Mouse (Mus musculus): ENCODE results near the gene Foxb1. TPM values are rescaled to one million over a fixed set of nuclear protein-coding genes. Genes with fewer than 3 reads are reported as not detected.
A peak's percentile ranks its signal among the peaks of the same experiment; 100 is the strongest.

Foxb1 gene
- polyA plus RNA-seq, 1 experiment from 2014 or later: not detected

- Histone ChIP-seq H3K27ac (ENCODE audit: low read length) (no peak overlapping the region), H3K27me3 (ENCODE audit: control insufficient read depth, insufficient read depth, low read depth, low read length) (peaks cover 94% of the 10 kb centered on the region), H3K4me3 (ENCODE audit: low read length) (peak overlapping the region; percentile 8), H3K4me1 (replicated peaks; ENCODE audit: control insufficient read depth, insufficient read depth, low read length) (peaks cover 10% of the 10 kb centered on the region), H3K9ac (ENCODE audit: low read length) (no peak overlapping the region), H3K4me2 (ENCODE audit: low read depth, low read length) (no peak overlapping the region), H3K36me3 (ENCODE audit: control insufficient read depth, insufficient read depth, low read length) (no peaks in the 10 kb centered on the region), H3K9me3 (ENCODE audit: control insufficient read depth, low read length) (no peaks in the 10 kb centered on the region)
- 2% methylated on average over 42 of the region's 42 CpGs for WGBS
- no peak for ATAC-seq (ENCODE audit: low read depth)
Observed at GRCm38 (mm10) chr9:69758946-69759615, 1.7 kb downstream of the Foxb1 start.

- H3K4me2 ChIP-seq (ENCODE audit: low read depth, low read length): 0 out of 2 replicates have a peak overlapping the region, but pooled peaks have one; percentile 5
- H3K4me1 ChIP-seq (replicated peaks; ENCODE audit: control insufficient read depth, insufficient read depth, low read length): peaks cover 10% of the 10 kb centered on the region
- peak overlapping the region; percentile 8 for H3K4me3 ChIP-seq (ENCODE audit: low read length)
- no peak overlapping the region for H3K27ac ChIP-seq (ENCODE audit: low read length)
- H3K9ac ChIP-seq (ENCODE audit: low read length): no peak overlapping the region
- WGBS: 1% methylated on average over 17 of the region's 17 CpGs
- H3K36me3 ChIP-seq (ENCODE audit: control insufficient read depth, insufficient read depth, low read length): no peaks in the 10 kb centered on the region
- no peak for ATAC-seq (ENCODE audit: low read depth)
- no peaks in the 10 kb centered on the region for H3K9me3 ChIP-seq (ENCODE audit: control insufficient read depth, low read length)
- H3K27me3 ChIP-seq (ENCODE audit: control insufficient read depth, insufficient read depth, low read depth, low read length): peaks cover 94% of the 10 kb centered on the region
Observed at GRCm38 (mm10) chr9:69758506-69758905, 2.2 kb downstream of the Foxb1 start.

DNA sequence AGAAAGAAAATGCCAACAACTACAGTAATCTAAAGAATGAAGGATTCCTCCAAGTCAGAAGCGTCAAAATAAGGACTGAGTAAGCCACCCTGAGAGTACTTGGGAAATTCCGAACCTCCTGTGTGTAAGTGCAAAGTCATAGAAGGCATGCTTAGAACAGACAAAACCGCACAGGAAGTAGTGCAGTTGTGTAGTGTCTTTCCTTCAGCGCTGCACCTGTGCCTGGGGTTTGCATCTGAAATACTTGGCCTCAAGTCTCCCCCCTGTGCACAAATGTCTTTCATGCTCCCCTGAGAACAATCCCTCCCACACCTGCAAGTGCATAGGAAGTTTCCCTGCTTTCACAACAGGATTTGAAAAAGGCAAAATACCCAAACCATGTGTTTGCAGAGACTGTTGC, 3.5 kb downstream of the Foxb1 start:
- Histone ChIP-seq H3K9ac (ENCODE audit: low read length) (no peak overlapping the region), H3K36me3 (ENCODE audit: control insufficient read depth, insufficient read depth, low read length) (no peaks in the 10 kb centered on the region), H3K4me2 (ENCODE audit: low read depth, low read length) (no peak overlapping the region), H3K27ac (ENCODE audit: low read length) (no peak overlapping the region), H3K4me1 (replicated peaks; ENCODE audit: control insufficient read depth, insufficient read depth, low read length) (peaks cover 10% of the 10 kb centered on the region), H3K9me3 (ENCODE audit: control insufficient read depth, low read length) (no peaks in the 10 kb centered on the region), H3K4me3 (ENCODE audit: low read length) (no peak overlapping the region), H3K27me3 (ENCODE audit: control insufficient read depth, insufficient read depth, low read depth, low read length) (peaks cover 91% of the 10 kb centered on the region)
- WGBS: 14% methylated on average over 4 of the region's 4 CpGs
- ATAC-seq (ENCODE audit: low read depth): no peak

- 21% methylated on average over 3 of the region's 3 CpGs for WGBS
- no peak for ATAC-seq (ENCODE audit: low read depth)
- Histone ChIP-seq H3K4me1 (replicated peaks; ENCODE audit: control insufficient read depth, insufficient read depth, low read length) (peaks cover 10% of the 10 kb centered on the region), H3K4me2 (ENCODE audit: low read depth, low read length) (no peak overlapping the region), H3K27me3 (ENCODE audit: control insufficient read depth, insufficient read depth, low read depth, low read length) (peaks cover 86% of the 10 kb centered on the region), H3K4me3 (ENCODE audit: low read length) (no peak overlapping the region), H3K36me3 (ENCODE audit: control insufficient read depth, insufficient read depth, low read length) (no peaks in the 10 kb centered on the region), H3K9me3 (ENCODE audit: control insufficient read depth, low read length) (no peaks in the 10 kb centered on the region), H3K9ac (ENCODE audit: low read length) (no peak overlapping the region), H3K27ac (ENCODE audit: low read length) (no peak overlapping the region)
Observed at GRCm38 (mm10) chr9:69756456-69756855, 4.3 kb downstream of the Foxb1 start.

GRCm38 (mm10) chr9:69756041-69756440, 4.7 kb downstream of the Foxb1 start:
- WGBS: 17% methylated on average over 7 of the region's 7 CpGs

DNA sequence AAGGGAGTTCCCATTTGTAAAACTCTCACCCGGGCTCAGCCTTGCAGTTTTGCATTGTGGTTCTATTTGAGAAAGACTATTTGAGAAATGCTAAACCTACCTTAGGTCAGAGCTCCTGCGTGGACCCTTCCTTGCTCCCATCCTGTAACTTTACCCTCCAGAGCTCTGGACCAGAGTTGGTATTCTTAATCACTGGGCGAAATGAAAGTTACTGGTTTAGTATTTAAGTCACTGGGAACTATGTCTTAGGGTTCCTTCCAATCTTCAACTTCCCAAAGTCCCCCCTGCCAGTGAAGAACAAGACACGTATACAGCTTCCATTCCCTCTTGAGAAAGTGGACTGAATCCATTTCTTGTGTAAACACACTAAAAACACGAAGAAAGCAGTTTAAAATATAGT, 5.6 kb downstream of the Foxb1 start:
- no peak overlapping the region for H3K27ac ChIP-seq (ENCODE audit: low read length)
- 13% methylated on average over 5 of the region's 5 CpGs for WGBS
- H3K4me3 ChIP-seq (ENCODE audit: low read length): no peak overlapping the region
- no peak for ATAC-seq (ENCODE audit: low read depth)
- no peak overlapping the region for H3K9ac ChIP-seq (ENCODE audit: low read length)
- peaks cover 73% of the 10 kb centered on the region for H3K27me3 ChIP-seq (ENCODE audit: control insufficient read depth, insufficient read depth, low read depth, low read length)
- H3K36me3 ChIP-seq (ENCODE audit: control insufficient read depth, insufficient read depth, low read length): no peaks in the 10 kb centered on the region
- H3K4me2 ChIP-seq (ENCODE audit: low read depth, low read length): no peak overlapping the region
- peaks cover 10% of the 10 kb centered on the region for H3K4me1 ChIP-seq (replicated peaks; ENCODE audit: control insufficient read depth, insufficient read depth, low read length)
- H3K9me3 ChIP-seq (ENCODE audit: control insufficient read depth, low read length): no peaks in the 10 kb centered on the region

More at GRCm38 (mm10) chr9:69756041-69756440, 4.7 kb downstream of the Foxb1 start:
- ATAC-seq (ENCODE audit: low read depth): no peak
- Histone ChIP-seq H3K27me3 (ENCODE audit: control insufficient read depth, insufficient read depth, low read depth, low read length) (peaks cover 81% of the 10 kb centered on the region), H3K36me3 (ENCODE audit: control insufficient read depth, insufficient read depth, low read length) (no peaks in the 10 kb centered on the region), H3K9ac (ENCODE audit: low read length) (no peak overlapping the region), H3K4me3 (ENCODE audit: low read length) (no peak overlapping the region), H3K27ac (ENCODE audit: low read length) (no peak overlapping the region), H3K4me1 (replicated peaks; ENCODE audit: control insufficient read depth, insufficient read depth, low read length) (peaks cover 10% of the 10 kb centered on the region), H3K4me2 (ENCODE audit: low read depth, low read length) (no peak overlapping the region), H3K9me3 (ENCODE audit: control insufficient read depth, low read length) (no peaks in the 10 kb centered on the region)

GRCm38 (mm10) chr9:69754712-69755111, 6.0 kb downstream of the Foxb1 start:
- Histone ChIP-seq H3K9ac (ENCODE audit: low read length) (no peak overlapping the region), H3K4me3 (ENCODE audit: low read length) (no peak overlapping the region), H3K4me2 (ENCODE audit: low read depth, low read length) (no peak overlapping the region), H3K4me1 (replicated peaks; ENCODE audit: control insufficient read depth, insufficient read depth, low read length) (peaks cover 5% of the 10 kb centered on the region), H3K27ac (ENCODE audit: low read length) (no peak overlapping the region), H3K36me3 (ENCODE audit: control insufficient read depth, insufficient read depth, low read length) (no peaks in the 10 kb centered on the region), H3K9me3 (ENCODE audit: control insufficient read depth, low read length) (no peaks in the 10 kb centered on the region), H3K27me3 (ENCODE audit: control insufficient read depth, insufficient read depth, low read depth, low read length) (peaks cover 68% of the 10 kb centered on the region)
- no peak for ATAC-seq (ENCODE audit: low read depth)
- WGBS: 13% methylated on average over 5 of the region's 5 CpGs

DNA sequence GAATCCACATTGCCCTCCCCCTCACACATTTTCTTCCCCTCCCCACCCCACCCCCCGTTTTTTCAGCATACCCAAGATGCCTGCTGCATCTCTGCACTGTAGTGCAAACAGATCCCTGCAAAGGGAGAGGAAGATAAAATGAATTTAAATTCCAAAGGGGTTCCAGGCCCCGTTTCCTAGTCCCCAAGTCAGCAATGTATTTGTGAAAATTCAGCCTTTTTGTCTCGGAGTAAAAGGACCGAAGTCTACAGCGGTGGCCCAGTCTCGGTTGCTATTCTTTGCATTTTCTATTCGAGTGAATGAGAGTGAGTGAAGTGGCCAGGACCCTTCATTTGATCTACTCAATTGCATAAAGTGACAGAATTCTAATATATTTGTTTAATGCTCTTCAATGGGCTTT, 6.4 kb downstream of the Foxb1 start:
- Histone ChIP-seq H3K4me2 (ENCODE audit: low read depth, low read length) (no peak overlapping the region), H3K36me3 (ENCODE audit: control insufficient read depth, insufficient read depth, low read length) (no peaks in the 10 kb centered on the region), H3K9ac (ENCODE audit: low read length) (no peak overlapping the region), H3K4me1 (replicated peaks; ENCODE audit: control insufficient read depth, insufficient read depth, low read length) (peaks cover 4% of the 10 kb centered on the region), H3K27me3 (ENCODE audit: control insufficient read depth, insufficient read depth, low read depth, low read length) (peaks cover 64% of the 10 kb centered on the region), H3K9me3 (ENCODE audit: control insufficient read depth, low read length) (no peaks in the 10 kb centered on the region), H3K27ac (ENCODE audit: low read length) (no peak overlapping the region), H3K4me3 (ENCODE audit: low read length) (no peak overlapping the region)
- ATAC-seq (ENCODE audit: low read depth): no peak
- 10% methylated on average over 7 of the region's 7 CpGs for WGBS

DNA sequence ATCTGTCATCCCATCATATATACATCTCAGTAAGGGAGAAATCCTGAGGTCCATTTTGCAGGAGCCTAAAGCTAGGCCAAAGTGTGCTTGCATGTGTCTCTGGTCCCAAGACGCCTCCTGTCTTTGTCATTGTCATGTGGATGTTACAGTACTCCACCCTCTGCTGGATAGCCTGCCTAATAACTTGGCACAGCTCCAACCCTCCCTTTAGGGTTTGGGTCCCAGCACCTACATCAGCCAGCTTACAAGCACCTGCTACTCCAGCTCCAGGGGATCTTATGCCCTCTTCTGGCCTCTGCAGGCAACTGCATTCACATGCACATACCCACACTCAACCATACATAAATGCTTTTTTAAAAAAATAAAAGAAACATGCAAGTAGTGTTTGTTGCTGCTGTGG, 12.8 kb downstream of the Foxb1 start:
- Histone ChIP-seq H3K4me1 (replicated peaks; ENCODE audit: control insufficient read depth, insufficient read depth, low read length) (no peaks in the 10 kb centered on the region), H3K27ac (ENCODE audit: low read length) (no peak overlapping the region), H3K27me3 (ENCODE audit: control insufficient read depth, insufficient read depth, low read depth, low read length) (peaks cover 8% of the 10 kb centered on the region), H3K4me3 (ENCODE audit: low read length) (no peak overlapping the region), H3K9me3 (ENCODE audit: control insufficient read depth, low read length) (no peaks in the 10 kb centered on the region), H3K4me2 (ENCODE audit: low read depth, low read length) (no peak overlapping the region), H3K36me3 (ENCODE audit: control insufficient read depth, insufficient read depth, low read length) (no peaks in the 10 kb centered on the region), H3K9ac (ENCODE audit: low read length) (no peak overlapping the region)
- WGBS: 78% methylated on average over 1 of the region's 1 CpGs
- ATAC-seq (ENCODE audit: low read depth): no peak
